Mouse (Mus musculus) layer of hippocampus, adult 8-10 months (tissue): Measurements from ENCODE around the gene Tmem240. TPM values are rescaled to one million over a fixed set of nuclear protein-coding genes. Genes with fewer than 3 reads are reported as not detected.
"Not testable (repeated sequence)": the region's sequence is repeated elsewhere in the genome, so short reads cannot be mapped to it uniquely, and the experiment has no call there.

Experiments used
- DNase-seq, 2 experiments: peaks; one replicate each; pipeline ENCODE4 v3.0.0; 2022; ENCODE audit warnings: low spot score in 2 of 2
- total RNA-seq, 4 experiments: library from RNA; stranded (reverse); gene quantifications; 2 replicates each; pipeline ENCODE4 v1.2.4; 2022

Gene Tmem240
- total RNA-seq, 4 experiments from 2014 or later: 32.7 to 35.8 (median 34.4) TPM

GRCm38 (mm10) chr4:155770626-155771025, 36.0 kb downstream of the Tmem240 start:
- DNase-seq: no peak

DNA sequence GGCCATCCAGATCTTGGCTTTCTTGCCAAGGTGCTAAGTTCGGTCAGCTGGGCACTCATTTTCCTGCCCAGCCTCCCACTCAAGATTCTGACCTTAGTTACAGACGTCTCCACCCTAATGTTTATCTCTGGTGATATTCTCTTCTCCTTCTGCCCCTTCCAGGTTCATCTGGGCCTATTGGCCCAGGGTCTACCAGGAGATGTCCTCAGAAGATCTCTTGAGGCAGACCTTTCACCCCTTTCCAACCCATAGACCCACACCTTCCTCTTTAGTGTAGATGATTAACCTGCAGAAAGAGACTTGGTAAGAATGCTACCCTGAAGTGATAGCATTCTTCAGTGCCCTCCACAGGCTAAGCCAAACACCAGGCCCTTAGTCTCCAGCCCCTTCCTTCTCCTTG, 37.1 kb downstream of the Tmem240 start:
- DNase-seq: no peak

DNA sequence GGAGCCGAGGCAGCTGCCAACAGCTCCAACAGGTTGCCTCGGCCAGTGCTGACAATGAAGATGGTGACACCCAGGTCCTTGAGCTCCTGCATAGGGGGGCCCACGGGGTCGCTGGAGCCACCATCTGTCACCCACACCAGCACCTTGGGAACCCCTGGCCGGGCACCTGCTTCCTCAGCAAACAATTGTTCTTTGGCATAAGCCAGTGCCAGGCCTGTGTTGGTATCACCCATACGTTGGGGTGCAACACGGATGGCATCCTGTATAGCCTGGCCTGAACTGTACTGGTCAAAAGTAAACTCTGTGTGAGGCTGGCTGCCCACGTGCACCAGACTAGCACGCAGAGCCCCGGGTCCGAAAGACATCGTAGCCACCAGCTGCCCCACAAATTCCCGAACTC, 38.2 kb downstream of the Tmem240 start:
- no peak for DNase-seq

DNA sequence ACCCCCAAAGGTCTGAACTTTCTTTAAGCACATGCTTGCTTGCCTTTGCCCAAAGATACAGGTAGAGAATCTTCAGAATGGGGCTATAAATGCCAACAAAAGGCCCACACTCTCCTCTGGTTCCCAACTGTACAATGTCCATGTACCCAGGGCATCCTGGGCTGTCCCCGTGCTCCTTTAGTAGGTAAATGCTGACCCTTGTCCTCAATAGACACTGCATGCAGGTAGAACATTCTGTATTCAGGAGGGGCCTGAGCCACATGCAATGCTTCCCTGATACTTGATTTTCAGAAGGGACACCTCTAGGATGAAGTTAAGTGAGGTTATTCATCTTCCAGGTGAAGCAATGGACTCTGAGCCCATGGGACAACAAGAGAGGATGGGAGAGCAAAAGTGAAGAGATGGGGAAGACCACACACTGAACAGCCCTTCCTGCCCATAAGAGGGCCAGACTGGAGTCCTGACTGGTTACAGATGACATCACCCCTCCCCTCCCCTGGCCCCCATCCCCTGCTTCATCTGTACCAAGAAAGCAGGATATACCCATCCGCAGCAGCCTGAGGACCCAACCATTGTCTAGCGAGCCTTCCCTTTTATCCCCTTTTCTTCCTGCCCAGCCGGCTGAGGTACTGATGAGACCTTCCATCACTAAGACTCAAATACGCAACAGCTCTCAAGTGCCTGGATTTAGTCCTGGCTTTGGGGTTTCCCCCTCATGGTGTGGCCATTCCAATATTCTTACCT, 38.9 kb downstream of the Tmem240 start:
- no peak for DNase-seq

DNA sequence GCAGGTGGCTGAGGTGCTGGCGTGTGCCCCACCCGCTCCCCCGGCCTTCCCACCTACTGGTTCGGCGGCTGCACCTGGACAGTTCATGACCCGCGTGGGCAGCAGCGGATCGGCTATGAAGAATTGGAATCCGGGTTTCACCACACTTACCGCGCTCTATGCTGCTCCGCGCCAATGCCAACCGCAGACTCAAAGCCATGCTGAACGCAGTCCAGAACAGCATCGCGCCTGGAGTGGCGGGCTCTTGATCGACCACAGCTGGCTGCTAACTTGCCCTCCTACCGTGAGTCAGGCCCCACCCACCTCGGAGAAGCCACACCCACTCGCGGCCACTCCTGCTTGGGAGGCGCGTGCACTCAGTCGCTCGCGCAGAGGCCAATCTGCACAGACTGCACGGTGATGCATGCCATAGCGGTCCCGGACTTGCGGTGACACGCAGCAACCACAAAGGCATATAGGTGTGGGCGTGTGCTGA, 39.7 kb downstream of the Tmem240 start, which contains the start of gene Vwa1:
Gene Vwa1 (minus strand): TSS at position 419 of the 475 bp plus-strand sequence.
- DNase-seq: peak; percentile 78 to 82

DNA sequence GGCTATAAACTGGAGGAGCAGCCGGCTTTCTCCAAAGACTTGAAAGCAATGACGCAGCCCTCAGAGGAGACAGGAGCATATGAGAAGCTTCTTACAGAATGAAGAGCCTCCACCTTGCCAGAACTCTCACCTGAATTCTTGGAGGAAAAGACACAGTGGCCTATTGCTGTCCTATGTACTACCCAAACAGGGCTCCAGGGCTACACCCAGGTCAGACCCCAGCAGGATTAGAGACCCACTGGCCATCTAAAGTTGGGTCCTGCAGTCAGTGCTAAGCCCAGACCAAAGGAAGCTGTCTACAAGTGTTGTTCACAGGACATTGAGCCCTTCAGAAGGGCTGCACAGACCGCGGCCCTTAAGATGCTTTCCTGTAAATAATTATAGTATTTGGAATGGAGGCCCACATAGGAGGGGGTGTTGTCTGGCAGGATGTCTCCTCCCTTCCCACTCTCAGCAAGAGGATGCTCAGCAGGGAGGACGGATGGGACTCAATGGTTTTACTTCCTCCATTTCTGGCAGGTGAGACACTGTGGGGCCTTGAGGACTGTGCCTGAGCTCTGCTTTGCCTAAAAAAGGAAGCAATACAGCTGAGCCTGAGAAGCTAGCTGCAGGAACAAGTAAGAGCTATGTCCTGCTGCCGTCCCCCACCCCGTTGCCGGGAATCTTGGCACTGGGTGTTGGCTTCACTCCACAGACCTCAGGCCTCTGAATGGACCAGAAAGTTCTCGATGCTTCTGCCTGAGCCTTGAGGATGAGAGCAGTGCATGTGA, 40.6 kb downstream of the Tmem240 start:
- peak; percentile 52 to 68 for DNase-seq

DNA sequence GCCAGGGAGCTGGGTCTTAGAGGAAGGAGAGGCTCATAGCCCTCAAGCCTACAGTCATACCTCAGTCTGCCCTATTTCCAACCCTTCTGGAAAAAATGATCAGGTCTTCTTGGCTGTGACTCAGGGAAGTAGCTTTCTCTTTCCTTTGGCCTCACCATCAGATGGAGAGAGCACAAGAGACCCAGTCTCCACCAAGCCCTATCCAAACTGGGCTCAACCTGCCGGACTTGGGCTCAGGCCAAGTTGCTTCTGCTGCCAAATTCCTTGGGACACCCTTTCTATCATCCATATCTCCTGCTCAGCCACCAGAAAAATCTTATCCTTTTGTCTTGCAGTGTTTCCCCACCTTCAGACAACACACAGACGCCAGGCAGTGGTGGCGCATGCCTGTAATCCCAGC, 41.3 kb downstream of the Tmem240 start:
- peak in 1 of 2 experiments; percentile 28 for DNase-seq

DNA sequence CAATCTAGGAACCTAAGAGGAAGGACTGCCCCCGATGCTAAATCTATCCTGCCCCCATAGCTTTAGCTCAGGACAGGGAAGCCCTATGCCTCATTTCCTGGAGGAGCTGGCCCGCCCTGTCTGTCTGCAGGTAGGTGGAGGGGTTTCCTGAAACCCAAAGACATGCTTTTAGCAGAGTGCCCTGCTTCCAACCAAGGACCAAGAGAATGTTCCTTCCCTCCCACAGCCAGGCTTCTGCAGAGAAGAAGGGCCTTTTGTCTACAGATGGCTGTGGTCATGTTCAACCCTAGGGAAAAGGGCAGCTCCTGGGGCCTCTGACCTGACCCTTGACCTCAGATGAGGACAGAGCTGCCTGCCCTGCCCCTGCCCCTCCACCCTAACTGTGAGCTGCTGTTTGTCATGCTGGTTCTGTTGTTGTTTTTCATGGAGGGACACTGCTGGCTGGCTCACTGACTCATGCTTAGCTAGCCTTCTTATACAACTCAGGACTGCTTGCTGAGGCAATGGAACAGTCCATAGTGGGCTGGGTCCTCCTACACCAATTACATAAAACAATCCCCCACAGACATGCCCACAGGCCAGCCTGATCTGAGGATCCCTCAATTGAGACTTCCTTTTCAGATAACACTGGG, 42.2 kb downstream of the Tmem240 start:
- DNase-seq: peak; percentile 43 to 46

GRCm38 (mm10) chr4:155777816-155778215, 43.2 kb downstream of the Tmem240 start:
- no peak for DNase-seq

- no peak for DNase-seq
Measured at GRCm38 (mm10) chr4:155779498-155779897, 44.9 kb downstream of the Tmem240 start.

- DNase-seq: no peak
Measured at GRCm38 (mm10) chr4:155780895-155781294, 46.3 kb downstream of the Tmem240 start.

DNA sequence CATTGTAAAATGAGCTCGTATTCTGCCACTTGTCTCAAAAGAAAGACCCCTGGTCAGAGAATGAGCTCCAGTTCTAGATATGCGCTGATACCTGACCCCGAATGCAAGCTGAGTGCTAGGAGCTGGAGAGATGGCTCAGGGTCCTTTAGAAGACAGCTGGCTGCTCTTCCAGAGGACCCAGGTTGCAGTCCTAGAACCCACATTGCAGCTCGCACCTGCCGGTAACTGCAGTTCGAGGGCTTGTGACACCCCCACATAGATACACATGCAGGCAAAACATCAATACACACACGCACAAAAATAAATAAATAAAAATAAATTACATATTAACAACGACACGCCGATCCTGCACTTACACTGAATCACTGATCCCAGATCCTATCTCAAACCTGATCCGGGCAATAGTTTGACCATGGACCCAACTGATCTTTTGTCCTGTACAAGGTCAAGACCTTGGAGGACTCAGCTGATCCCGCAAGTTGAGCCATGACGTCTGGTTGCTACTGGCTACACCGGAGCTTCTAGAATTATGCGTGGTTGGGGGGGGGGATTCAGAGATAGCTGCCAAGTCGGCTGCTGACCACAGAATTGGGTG, 49.0 kb downstream of the Tmem240 start:
- DNase-seq: no peak

DNA sequence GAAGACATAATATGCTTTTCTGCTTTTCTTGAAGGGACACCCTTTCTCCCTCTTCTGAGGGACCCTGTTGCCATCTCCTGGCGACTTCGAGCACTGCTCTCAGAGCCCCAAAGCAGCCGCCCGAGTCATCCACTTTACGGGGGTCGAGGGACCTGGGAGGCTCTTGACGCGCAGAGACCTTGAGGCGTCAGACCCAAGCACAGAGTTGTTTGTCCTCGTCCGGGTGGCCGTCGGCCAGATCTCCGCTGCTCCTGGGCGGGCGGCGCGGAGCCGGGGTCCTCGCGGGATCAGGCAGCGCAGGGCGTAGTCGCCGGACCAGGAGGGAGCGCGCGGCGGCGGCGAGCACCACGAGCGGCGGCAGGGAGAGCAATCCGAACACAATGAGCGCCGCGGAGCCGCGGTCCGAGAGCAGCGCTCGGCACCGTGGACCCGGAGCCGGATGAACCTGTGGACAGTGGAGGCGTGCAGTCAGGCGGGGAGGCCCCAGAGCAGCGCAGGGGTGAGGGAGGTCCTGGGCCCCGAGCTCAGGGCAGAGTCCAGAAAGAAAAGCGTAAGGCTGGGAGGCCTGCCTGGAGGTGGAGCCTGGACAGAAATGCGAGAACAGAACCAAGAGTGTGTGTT, 49.6 kb downstream of the Tmem240 start:
- peak; percentile 68 to 72 for DNase-seq

- DNase-seq: no peak
Measured at GRCm38 (mm10) chr4:155785246-155785645, 50.6 kb downstream of the Tmem240 start.

- no peak for DNase-seq
Measured at GRCm38 (mm10) chr4:155785819-155786218, 51.2 kb downstream of the Tmem240 start, which contains the start of gene Tmem88b. TSS of gene Tmem88b (minus strand) at chr4:155785874.

DNA sequence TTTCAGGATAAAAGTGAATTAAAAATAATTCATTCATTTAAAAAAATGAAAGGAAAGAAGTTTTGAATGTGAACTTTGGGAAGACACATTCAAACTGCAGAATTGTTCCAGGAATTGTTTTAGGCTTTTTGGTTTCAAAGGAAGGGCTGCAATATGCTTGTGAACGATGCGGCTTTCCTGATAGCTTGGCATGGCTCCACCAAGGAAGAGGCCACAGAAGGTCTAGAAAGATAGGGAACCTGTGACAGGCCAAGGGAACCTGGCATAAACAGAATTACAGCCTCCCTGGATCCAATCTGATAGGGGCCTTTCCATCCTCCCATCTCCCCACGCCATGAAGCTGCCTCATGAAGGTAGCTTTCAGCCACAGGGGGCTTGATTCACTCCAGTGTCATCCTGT, 53.7 kb downstream of the Tmem240 start:
- DNase-seq: no peak

DNA sequence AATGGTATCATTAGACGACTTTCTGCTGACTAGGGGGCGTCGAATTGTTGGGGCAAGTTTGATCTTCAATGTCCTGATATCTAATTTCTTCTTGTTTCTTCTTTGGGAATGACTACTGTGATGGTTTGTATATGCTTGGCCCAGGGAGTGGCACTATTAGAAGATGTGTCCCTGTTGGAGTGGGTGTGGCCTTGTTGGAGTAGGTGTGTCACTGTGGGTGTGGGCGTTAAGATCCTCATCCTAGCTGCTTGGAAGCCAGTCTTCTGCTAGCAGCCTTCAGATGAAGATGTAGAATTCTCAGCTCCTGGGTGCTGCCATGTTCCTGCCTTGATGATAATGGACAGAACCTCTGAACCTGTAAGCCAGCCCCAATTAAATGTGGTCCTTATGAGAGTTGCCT, 54.2 kb downstream of the Tmem240 start:
- not testable (repeated sequence) for DNase-seq

GRCm38 (mm10) chr4:155790021-155790489, 55.5 kb downstream of the Tmem240 start, which contains the start of gene Ankrd65:
TSS of gene Ankrd65 (plus strand) at chr4:155790439.
- DNase-seq: no peak
